Mouse (Mus musculus): Measurements from ENCODE around the gene Spata1. TPM values are rescaled to one million over a fixed set of nuclear protein-coding genes. Genes with fewer than 3 reads are reported as not detected.

Spata1 gene
- polyA plus RNA-seq (2012; fragmentation: generic; extraction: Trizol) = 0.56 TPM
- long read RNA-seq, experiment 1, partial matches to known transcripts = 1 of 4 reads
- long read RNA-seq, experiment 1, other reads (novel, unspliced or antisense) = 3 of 4 reads
- long read RNA-seq, experiment 2, partial matches to known transcripts = 1 of 5 reads
- long read RNA-seq, experiment 2, other reads (novel, unspliced or antisense) = 4 of 5 reads

DNA sequence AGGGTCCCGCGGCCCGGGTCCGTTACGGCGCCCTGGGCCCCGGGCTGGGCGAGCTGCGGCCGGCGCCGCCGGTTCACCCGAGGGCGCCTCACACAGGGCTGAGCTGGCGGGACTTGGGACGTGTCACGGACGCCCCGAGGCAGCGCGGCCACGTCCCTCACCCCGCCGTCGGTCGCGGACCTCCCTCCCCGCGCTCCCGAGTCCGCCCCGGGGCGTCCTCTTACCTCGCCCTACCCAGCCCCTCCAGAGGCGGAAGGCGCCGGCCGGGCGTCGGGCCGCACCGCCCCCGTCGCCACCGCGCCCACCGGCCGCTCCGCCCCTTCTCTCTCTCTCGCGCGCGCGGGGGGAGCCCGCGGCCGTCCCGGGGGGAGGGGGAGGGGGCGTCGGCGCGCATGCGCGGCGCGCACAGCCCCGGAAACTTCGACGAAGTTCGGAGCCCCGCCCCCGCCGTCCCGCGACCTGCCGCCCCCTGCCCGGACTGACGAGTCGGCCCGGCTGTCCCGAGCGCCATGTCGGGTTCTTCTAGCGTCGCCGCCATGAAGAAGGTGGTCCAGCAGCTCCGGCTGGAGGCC lies at the start of gene Spata1, which contains the start of gene Gng5:
Gene Spata1 (minus strand): TSS at position 323 of the 572 bp plus-strand sequence.
Gene Gng5 (plus strand): TSS at position 377 of the 572 bp plus-strand sequence.
- TF ChIP-seq FOSL1 (IDR thresholded peaks at IDR 0.05; ENCODE audit: insufficient read depth, low read length, poor library complexity, severe bottlenecking) = no peak
- no peak for TF ChIP-seq MYOD1 (IDR thresholded peaks at IDR 0.05; ENCODE audit: control insufficient read depth, insufficient read length, low read depth)
- no peak for TF ChIP-seq MYOG (IDR thresholded peaks at IDR 0.05; ENCODE audit: control insufficient read depth, extremely low read depth, insufficient read length)
- TF ChIP-seq MAX (IDR thresholded peaks at IDR 0.05) = no peak
- TF ChIP-seq USF1 (IDR thresholded peaks at IDR 0.05; ENCODE audit: low read depth) = no peak
- TF ChIP-seq CEBPB (IDR thresholded peaks at IDR 0.05; ENCODE audit: low read depth) = no peak
- no peak for TF ChIP-seq CTCF (IDR thresholded peaks at IDR 0.05; ENCODE audit: control insufficient read depth, insufficient read depth, insufficient read length)
- H3ac ChIP-seq (ENCODE audit: control insufficient read depth, insufficient read length, low read depth) = peak within 1 kb of the TSS; percentile 98

DNA sequence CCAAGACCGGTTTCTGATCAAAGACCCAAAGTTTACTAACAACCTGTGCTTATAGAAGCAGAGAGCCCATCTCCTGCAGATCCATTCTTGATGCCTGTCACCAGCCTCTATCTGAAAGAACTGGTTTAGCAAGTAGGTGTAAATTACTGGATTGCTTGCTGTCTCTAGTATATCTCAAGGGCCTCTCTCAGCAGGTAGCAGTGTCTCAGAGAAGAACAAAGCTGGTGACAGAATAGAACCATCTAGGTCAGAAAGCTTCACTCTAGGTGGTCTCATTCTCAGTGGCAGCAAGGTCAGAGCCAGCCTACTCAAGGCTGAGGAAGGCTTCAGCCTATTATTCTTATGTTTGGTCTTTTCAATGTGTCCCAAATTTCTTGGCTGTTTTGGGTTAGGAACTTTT lies 44.1 kb upstream of the Spata1 start:
- Histone ChIP-seq H3K27me3 (ENCODE audit: control insufficient read depth, insufficient read depth, insufficient read length) (no peaks in the 10 kb centered on the region), H3K79me3 (ENCODE audit: low read depth) (no peaks in the 10 kb centered on the region), H3ac (ENCODE audit: control insufficient read depth, insufficient read length, low read depth) (no peak overlapping the region), H3K36me3 (ENCODE audit: control insufficient read depth, insufficient read depth) (no peaks in the 10 kb centered on the region), H3K4me3 (ENCODE audit: insufficient read depth, poor library complexity, severe bottlenecking) (no peak overlapping the region), H3K79me2 (ENCODE audit: control insufficient read depth, insufficient read depth) (no peaks in the 10 kb centered on the region)
- TF ChIP-seq FOSL1 (IDR thresholded peaks at IDR 0.05; ENCODE audit: insufficient read depth, low read length, poor library complexity, severe bottlenecking) = no peak
- TF ChIP-seq MAX (IDR thresholded peaks at IDR 0.05) = no peak
- no peak for TF ChIP-seq MYOG (IDR thresholded peaks at IDR 0.05; ENCODE audit: control insufficient read depth, extremely low read depth, insufficient read length)
- no peak for TF ChIP-seq CTCF (IDR thresholded peaks at IDR 0.05; ENCODE audit: control insufficient read depth, insufficient read depth, insufficient read length)
- no peak for TF ChIP-seq MYOD1 (IDR thresholded peaks at IDR 0.05; ENCODE audit: control insufficient read depth, insufficient read length, low read depth)
- no peak for TF ChIP-seq USF1 (IDR thresholded peaks at IDR 0.05; ENCODE audit: low read depth)
- no peak for TF ChIP-seq CEBPB (IDR thresholded peaks at IDR 0.05; ENCODE audit: low read depth)

More for the DNA sequence above, at the start of gene Spata1, which contains the start of gene Gng5:
- H3K79me2 ChIP-seq (ENCODE audit: control insufficient read depth, insufficient read depth) = peaks cover 48% of the 10 kb centered on the region
- no peaks in the 10 kb centered on the region for H3K27me3 ChIP-seq (ENCODE audit: control insufficient read depth, insufficient read depth, insufficient read length)
- H3K79me3 ChIP-seq (ENCODE audit: low read depth) = peaks cover 44% of the 10 kb centered on the region
- H3K36me3 ChIP-seq (ENCODE audit: control insufficient read depth, insufficient read depth) = peaks cover 21% of the 10 kb centered on the region
- peak within 1 kb of the TSS; percentile 81 for H3K4me3 ChIP-seq (ENCODE audit: insufficient read depth, poor library complexity, severe bottlenecking)

DNA sequence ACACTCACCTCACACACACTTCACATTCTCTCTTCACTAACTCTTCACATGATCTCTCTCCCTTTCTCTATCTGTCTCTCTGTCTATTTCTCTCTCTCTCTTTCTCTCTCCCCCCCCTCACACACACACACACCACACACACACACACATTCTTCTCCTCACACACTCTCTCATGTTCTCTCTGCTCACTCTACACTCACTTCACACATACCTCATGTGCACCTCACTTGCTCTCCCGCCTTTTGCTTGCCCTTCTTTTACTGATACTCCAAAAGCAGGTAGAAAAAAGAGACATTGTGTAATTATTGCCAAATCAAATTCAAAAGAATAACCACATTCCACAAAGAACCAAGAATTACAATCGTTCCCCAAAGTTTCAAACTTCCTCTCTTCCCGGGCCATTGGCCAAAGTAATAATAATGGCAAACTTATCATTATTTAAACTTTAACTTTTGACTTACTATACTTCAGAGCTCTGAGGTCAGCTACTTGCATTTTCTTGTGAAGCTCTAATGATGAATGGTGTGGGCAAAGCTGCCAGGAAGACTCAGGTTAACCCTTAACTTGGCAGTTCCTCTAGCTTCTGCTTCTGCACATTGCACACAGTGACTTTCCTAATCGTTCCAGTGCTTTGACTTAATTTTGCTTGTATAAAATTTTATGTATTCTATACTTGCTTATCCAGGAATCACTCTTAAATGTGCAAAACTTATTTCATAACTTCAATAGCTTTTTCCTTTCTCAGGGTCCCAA lies 41.1 kb upstream of the Spata1 start:
- Histone ChIP-seq H3ac (ENCODE audit: control insufficient read depth, insufficient read length, low read depth) (no peak overlapping the region), H3K27me3 (ENCODE audit: control insufficient read depth, insufficient read depth, insufficient read length) (no peaks in the 10 kb centered on the region), H3K79me2 (ENCODE audit: control insufficient read depth, insufficient read depth) (no peaks in the 10 kb centered on the region), H3K79me3 (ENCODE audit: low read depth) (no peaks in the 10 kb centered on the region), H3K4me3 (ENCODE audit: insufficient read depth, poor library complexity, severe bottlenecking) (no peak overlapping the region), H3K36me3 (ENCODE audit: control insufficient read depth, insufficient read depth) (no peaks in the 10 kb centered on the region)
- TF ChIP-seq CEBPB (IDR thresholded peaks at IDR 0.05; ENCODE audit: low read depth) (no peak), MYOG (IDR thresholded peaks at IDR 0.05; ENCODE audit: control insufficient read depth, extremely low read depth, insufficient read length) (no peak), MAX (IDR thresholded peaks at IDR 0.05) (no peak), USF1 (IDR thresholded peaks at IDR 0.05; ENCODE audit: low read depth) (no peak), FOSL1 (IDR thresholded peaks at IDR 0.05; ENCODE audit: insufficient read depth, low read length, poor library complexity, severe bottlenecking) (no peak)

DNA sequence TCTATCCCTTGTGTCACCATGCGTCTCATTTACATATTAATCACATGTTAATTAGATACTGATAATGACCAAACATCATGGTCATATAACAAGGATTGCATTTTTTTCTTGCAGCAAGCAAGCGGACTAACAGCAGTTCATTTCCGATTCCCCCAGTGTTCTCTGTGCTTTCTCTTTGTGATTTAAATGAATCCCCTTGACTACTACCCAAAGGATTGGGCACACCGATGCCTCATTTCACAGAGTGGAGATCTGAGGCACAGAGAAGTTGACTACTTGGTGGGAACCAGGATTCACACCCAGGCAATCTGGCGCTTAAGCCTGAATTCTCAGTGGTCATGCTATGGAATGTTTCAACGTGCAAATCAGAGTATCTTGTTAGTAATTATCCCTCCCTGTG lies 35.4 kb upstream of the Spata1 start:
- Histone ChIP-seq H3K36me3 (ENCODE audit: control insufficient read depth, insufficient read depth) (no peaks in the 10 kb centered on the region), H3K27me3 (ENCODE audit: control insufficient read depth, insufficient read depth, insufficient read length) (peaks cover 6% of the 10 kb centered on the region), H3K79me2 (ENCODE audit: control insufficient read depth, insufficient read depth) (no peaks in the 10 kb centered on the region), H3K79me3 (ENCODE audit: low read depth) (no peaks in the 10 kb centered on the region), H3K4me3 (ENCODE audit: insufficient read depth, poor library complexity, severe bottlenecking) (no peak overlapping the region), H3ac (ENCODE audit: control insufficient read depth, insufficient read length, low read depth) (no peak overlapping the region)
- no peak for TF ChIP-seq CTCF (IDR thresholded peaks at IDR 0.05; ENCODE audit: control insufficient read depth, insufficient read depth, insufficient read length)
- no peak for TF ChIP-seq MYOD1 (IDR thresholded peaks at IDR 0.05; ENCODE audit: control insufficient read depth, insufficient read length, low read depth)
- no peak for TF ChIP-seq USF1 (IDR thresholded peaks at IDR 0.05; ENCODE audit: low read depth)
- no peak for TF ChIP-seq MAX (IDR thresholded peaks at IDR 0.05)
- no peak for TF ChIP-seq MYOG (IDR thresholded peaks at IDR 0.05; ENCODE audit: control insufficient read depth, extremely low read depth, insufficient read length)
- no peak for TF ChIP-seq FOSL1 (IDR thresholded peaks at IDR 0.05; ENCODE audit: insufficient read depth, low read length, poor library complexity, severe bottlenecking)
- TF ChIP-seq CEBPB (IDR thresholded peaks at IDR 0.05; ENCODE audit: low read depth) = no peak

DNA sequence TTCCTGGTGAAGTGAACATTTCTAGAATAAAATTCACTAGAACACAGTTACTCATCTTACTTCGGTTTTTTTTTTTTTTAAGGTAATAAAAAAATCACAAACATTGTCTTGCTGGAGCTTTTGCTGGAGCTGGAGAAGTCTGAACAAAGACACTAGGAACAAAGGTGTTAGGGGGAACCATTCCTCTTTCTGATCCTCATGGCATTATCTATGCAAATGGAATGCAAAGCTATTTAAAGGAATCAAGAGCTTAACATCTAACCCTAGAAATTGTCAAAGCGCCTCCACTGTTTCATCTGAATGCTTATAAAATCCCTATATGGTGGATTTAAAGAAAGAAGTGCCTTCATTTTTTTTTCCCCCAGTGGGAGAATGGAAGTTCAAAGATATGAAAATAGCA lies 28.8 kb upstream of the Spata1 start:
- H3K79me2 ChIP-seq (ENCODE audit: control insufficient read depth, insufficient read depth) = no peaks in the 10 kb centered on the region
- H3K36me3 ChIP-seq (ENCODE audit: control insufficient read depth, insufficient read depth) = no peaks in the 10 kb centered on the region
- H3ac ChIP-seq (ENCODE audit: control insufficient read depth, insufficient read length, low read depth) = no peak overlapping the region
- no peaks in the 10 kb centered on the region for H3K79me3 ChIP-seq (ENCODE audit: low read depth)
- TF ChIP-seq CTCF (IDR thresholded peaks at IDR 0.05; ENCODE audit: control insufficient read depth, insufficient read depth, insufficient read length) (no peak), CEBPB (IDR thresholded peaks at IDR 0.05; ENCODE audit: low read depth) (no peak), MYOG (IDR thresholded peaks at IDR 0.05; ENCODE audit: control insufficient read depth, extremely low read depth, insufficient read length) (no peak), USF1 (IDR thresholded peaks at IDR 0.05; ENCODE audit: low read depth) (no peak), FOSL1 (IDR thresholded peaks at IDR 0.05; ENCODE audit: insufficient read depth, low read length, poor library complexity, severe bottlenecking) (no peak), MAX (IDR thresholded peaks at IDR 0.05) (no peak), MYOD1 (IDR thresholded peaks at IDR 0.05; ENCODE audit: control insufficient read depth, insufficient read length, low read depth) (no peak)
- peaks cover 6% of the 10 kb centered on the region for H3K27me3 ChIP-seq (ENCODE audit: control insufficient read depth, insufficient read depth, insufficient read length)
- no peak overlapping the region for H3K4me3 ChIP-seq (ENCODE audit: insufficient read depth, poor library complexity, severe bottlenecking)
